ENCODE assay signal across 29 mouse cellular contexts in genomic region chr4:94987725-94988124, GRCm38 (mm10). TPM values are rescaled to one million over a fixed set of nuclear protein-coding genes. Genes with fewer than 3 reads are reported as not detected.
DNase-seq lines count a peak whose midpoint lies in the region; ATAC-seq and TF ChIP-seq lines count a peak whose summit lies in the region.
"Had no signal": no experiment of that assay in that cellular context is flagged by ENCODE, and none has a peak within 500 bp of the region (broad histone marks: within the 10 kb centered on the region; RNA-seq: fewer than 3 reads in every experiment).

No protein-coding gene starts in this region.

- no peak for TF ChIP-seq CTCF in forebrain, postnatal 0 days (IDR thresholded peaks at IDR 0.05; ENCODE audit: low read depth)

- intact Hi-C loops in heart, postnatal 36 days (cut with DNase I), result no loop called here

- no peak overlapping the region for H3K9ac ChIP-seq in forebrain, embryonic 15.5 days (replicated peaks)
- H3K9ac ChIP-seq in ES-E14 (ENCODE audit: insufficient read depth, low read depth, low read length, poor library complexity, severe bottlenecking), result no peak overlapping the region
- H3K9ac ChIP-seq in forebrain, postnatal 0 days, result no peak overlapping the region
- H3K9ac ChIP-seq: heart, embryonic 12.5 days; heart, embryonic 15.5 days; hindbrain, embryonic 14.5 days had no signal

- in situ Hi-C loops in ES-E14 (cut with MboI; ENCODE audit: low sequenced_read_pairs in 2 of 2, unreplicated experiment in 2 of 2), result no loop called here

- no peaks in the 10 kb centered on the region for H3K27me3 ChIP-seq in forebrain, embryonic 15.5 days
- H3K27me3 ChIP-seq in forebrain, embryonic 10.5 days (ENCODE audit: poor library complexity, severe bottlenecking), result no peaks in the 10 kb centered on the region
- no peaks in the 10 kb centered on the region for H3K27me3 ChIP-seq in forebrain, postnatal 0 days (ENCODE audit: insufficient read depth, low read length)
- H3K27me3 ChIP-seq: heart, embryonic 12.5 days; heart, embryonic 15.5 days; Patski had no signal

- H3K4me1 ChIP-seq in forebrain, embryonic 15.5 days, result peaks cover 6% of the 10 kb centered on the region
- peaks cover 20% of the 10 kb centered on the region for H3K4me1 ChIP-seq in forebrain, embryonic 10.5 days
- no peaks in the 10 kb centered on the region for H3K4me1 ChIP-seq in ES-E14 (ENCODE audit: control insufficient read depth in 2 of 2, insufficient read depth in 2 of 2, low read length in 2 of 2, poor library complexity in 1 of 2)
- H3K4me1 ChIP-seq in forebrain, postnatal 0 days (ENCODE audit: insufficient read depth), result 0 out of 2 replicates have a peak, but pooled peaks cover 5% of the 10 kb centered on the region
- H3K4me1 ChIP-seq: heart, embryonic 15.5 days had no signal

- H3K27ac ChIP-seq in forebrain, embryonic 15.5 days (replicated peaks), result no peak overlapping the region
- no peak overlapping the region for H3K27ac ChIP-seq in forebrain, embryonic 10.5 days
- H3K27ac ChIP-seq in ES-E14 (ENCODE audit: insufficient read depth, low read depth, low read length, poor library complexity, severe bottlenecking), result no peak overlapping the region
- no peak overlapping the region for H3K27ac ChIP-seq in forebrain, postnatal 0 days (ENCODE audit: low read depth, low read length)
- H3K27ac ChIP-seq: heart, embryonic 15.5 days; hindbrain, embryonic 14.5 days; hindbrain, postnatal 0 days had no signal

- ATAC-seq in forebrain, embryonic 15.5 days (replicated peaks), result peak; percentile 76
- ATAC-seq in forebrain, postnatal 0 days, result peak; percentile 91; the same call in 1 of the 2 replicates
- ATAC-seq: activated CD4-positive, CD25-positive, alpha-beta regulatory T cell, adult 4 months; CD4-positive, CD25-positive, alpha-beta regulatory T cell, adult 4 months; hindbrain, postnatal 0 days; inflammation-experienced regulatory T-cells, adult 6 months; intestine, embryonic 16.5 days; Patski had no signal

- whole genome bisulfite sequencing in forebrain, embryonic 15.5 days, result 9% methylated on average over 4 of the region's 4 CpGs
- WGBS in forebrain, embryonic 10.5 days, result 45% methylated on average over 4 of the region's 4 CpGs
- WGBS in forebrain, postnatal 0 days, result 9% methylated on average over 4 of the region's 4 CpGs

- H3K36me3 ChIP-seq in forebrain, embryonic 15.5 days, result no peaks in the 10 kb centered on the region
- no peaks in the 10 kb centered on the region for H3K36me3 ChIP-seq in forebrain, embryonic 10.5 days (replicated peaks)
- no peaks in the 10 kb centered on the region for H3K36me3 ChIP-seq in ES-E14 (ENCODE audit: control insufficient read depth, insufficient read depth, low read length, poor library complexity, severe bottlenecking)
- no peaks in the 10 kb centered on the region for H3K36me3 ChIP-seq in forebrain, postnatal 0 days (ENCODE audit: insufficient read depth)
- H3K36me3 ChIP-seq: G1E; heart, embryonic 12.5 days; heart, embryonic 15.5 days had no signal

- H3K4me2 ChIP-seq in forebrain, embryonic 15.5 days (replicated peaks), result no peak overlapping the region
- H3K4me2 ChIP-seq in forebrain, postnatal 0 days (ENCODE audit: low read depth), result no peak overlapping the region
- H3K4me2 ChIP-seq: heart, embryonic 12.5 days; heart, embryonic 15.5 days; hindbrain, embryonic 14.5 days had no signal

- no peak for DNase-seq in forebrain, embryonic 10.5 days (ENCODE audit: extremely low spot score, low spot score)
- peak; percentile 21 for DNase-seq in ES-E14 (ENCODE audit: low read depth, low spot score)
- peak; percentile 54 for DNase-seq in ZHBTc4 (ENCODE audit: low read depth, low spot score)
- no peak for DNase-seq in forebrain, postnatal 0 days
- DNase-seq in cerebellum, postnatal 14 days, result no peak
- DNase-seq in heart, postnatal 36 days, result no peak
- DNase-seq: adrenal gland, adult 8-10 months; adrenal gland, postnatal 25 days; cerebellum, adult 2 months; cerebellum, postnatal 10 days; gastrocnemius, postnatal 25 days; heart, adult 18-20 months; heart, postnatal 10 days; heart, postnatal 4 days; kidney, adult 18-20 months; kidney, adult 9 months had no signal

- H3K4me3 ChIP-seq in forebrain, embryonic 15.5 days, result no peak overlapping the region
- H3K4me3 ChIP-seq in forebrain, embryonic 10.5 days, result no peak overlapping the region
- no peak overlapping the region for H3K4me3 ChIP-seq in ES-E14 (ENCODE audit: insufficient read depth in 1 of 2, low read depth in 1 of 2, low read length in 2 of 2, poor library complexity in 1 of 2, severe bottlenecking in 1 of 2)
- H3K4me3 ChIP-seq in forebrain, postnatal 0 days (ENCODE audit: low read depth, low read length), result no peak overlapping the region
- H3K4me3 ChIP-seq: heart, embryonic 12.5 days; heart, embryonic 15.5 days had no signal

- H3K9me3 ChIP-seq in forebrain, embryonic 15.5 days, result no peaks in the 10 kb centered on the region
- H3K9me3 ChIP-seq in forebrain, embryonic 10.5 days, result no peaks in the 10 kb centered on the region
- H3K9me3 ChIP-seq in ES-E14 (ENCODE audit: control insufficient read depth, insufficient read depth, low read depth, low read length), result no peaks in the 10 kb centered on the region
- no peaks in the 10 kb centered on the region for H3K9me3 ChIP-seq in forebrain, postnatal 0 days (ENCODE audit: low read length)
- H3K9me3 ChIP-seq: G1E; heart, embryonic 12.5 days; heart, embryonic 15.5 days had no signal

TF ChIP-seq in ES-E14, 5 proteins besides CTCF, POLR2A, EP300 and RAD21:
- TF ChIP-seq ZC3H11A (IDR thresholded peaks at IDR 0.05; ENCODE audit: borderline replicate concordance, low read depth, low read length) (no peak), MAFK (IDR thresholded peaks at IDR 0.05; ENCODE audit: insufficient read depth, low read depth, low read length) (no peak), CHD2 (IDR thresholded peaks at IDR 0.05; ENCODE audit: low read depth, low read length) (no peak), HCFC1 (IDR thresholded peaks at IDR 0.05; ENCODE audit: borderline replicate concordance, insufficient read depth, low read length) (no peak), ZNF384 (IDR thresholded peaks at IDR 0.05; ENCODE audit: low read depth, low read length) (no peak)

RNA-seq across cellular contexts. Expression of gene Mysm1, which starts 8.8 kb away (rescaled TPM):
- 27.4 and 30.4 TPM in 2 replicates for polyA plus RNA-seq in forebrain, embryonic 15.5 days (2015; fragmentation: Nextera tagmentation; extraction: Ambion mirVana)
- 24.6 and 27.6 TPM in 2 replicates for polyA plus RNA-seq in forebrain, embryonic 10.5 days (2016; fragmentation: Nextera tagmentation; extraction: Ambion mirVana)
- 34.0 and 36.5 TPM in 2 replicates for total RNA-seq in ES-E14 (2012; rRNA removed)
- 24.3 and 31.3 TPM in 2 replicates for total RNA-seq in forebrain, postnatal 0 days (2014; rRNA removed)
- polyA plus RNA-seq in forebrain, postnatal 0 days (2015; fragmentation: Nextera tagmentation; extraction: Ambion mirVana), result 13.3 and 21.3 TPM in 2 replicates
- total RNA-seq in heart, postnatal 36 days (2021), result 10 to 100 TPM in 1 of 2 experiments, 1 to 10 TPM in 1; 7.8 to 10.2 TPM

RNA-seq across cellular contexts. Expression of gene Eqtn, which starts 59.1 kb away (rescaled TPM):
- 0.14 and 0.15 TPM in 2 replicates for polyA plus RNA-seq in forebrain, embryonic 15.5 days (2015; fragmentation: Nextera tagmentation; extraction: Ambion mirVana)
- 0.16 TPM in 1 of 2 replicates, not detected in the other for polyA plus RNA-seq in forebrain, embryonic 10.5 days (2016; fragmentation: Nextera tagmentation; extraction: Ambion mirVana)
- 0.21 and 0.36 TPM in 2 replicates for total RNA-seq in ES-E14 (2012; rRNA removed)
- total RNA-seq in forebrain, postnatal 0 days (2014; rRNA removed), result 0.31 TPM in 1 of 2 replicates, not detected in the other
- polyA plus RNA-seq in forebrain, postnatal 0 days (2015; fragmentation: Nextera tagmentation; extraction: Ambion mirVana), result not detected in 2 replicates
- total RNA-seq in heart, postnatal 36 days (2021), result not detected
- total RNA-seq: adrenal gland, postnatal 25 days; heart, adult 18-20 months; heart, postnatal 10 days; hindbrain, postnatal 0 days had no signal
- polyA plus RNA-seq: embryonic facial prominence, embryonic 11.5 days; embryonic facial prominence, embryonic 14.5 days; G1E; heart, embryonic 15.5 days; intestine, embryonic 16.5 days; Patski had no signal

Comparison
In these comparisons a context has a peak if more than half of its experiments do, and no peak if none do; other contexts are left out.
1. DNase-seq: peak in ES-E14 (single experiment) and ZHBTc4 (single experiment); none in forebrain, embryonic 10.5 days (single experiment), forebrain, postnatal 0 days (single experiment), cerebellum, postnatal 14 days (0 of 2) and heart, postnatal 36 days (0 of 2).